Mouse (Mus musculus) left cerebral cortex, postnatal 36 days (tissue): Measurements from ENCODE around the gene Cacna2d4. TPM values are rescaled to one million over a fixed set of nuclear protein-coding genes. Genes with fewer than 3 reads are reported as not detected.

Source experiments
- DNase-seq, 2 experiments: peaks; one replicate each; pipeline ENCODE4 v3.0.0; 2021 to 2022; ENCODE audit warnings: low spot score in 2 of 2, mixed read lengths in 1 of 2
- intact Hi-C: fragments of 180-260 bp; cut with DNase I; formaldehyde crosslinking; loops from one replicate; pipeline ENCODE4 v1.15.1; 2025
- total RNA-seq, 2 experiments: library from RNA; stranded (reverse); gene quantifications; 2 replicates each; pipeline ENCODE4 v1.2.3; 2021

Cacna2d4 gene
- total RNA-seq, 2 experiments from 2014 or later, result 2.2 to 2.5 TPM

- no peak for DNase-seq
- intact Hi-C loops, result no loop called here
Measured at GRCm38 (mm10) chr6:119276713-119277112, 40.4 kb downstream of the Cacna2d4 start.

- peak; percentile 65 to 68 for DNase-seq
- intact Hi-C loops, result loop anchor here (5.0 kb wide), 2 partner anchors 47 to 67 kb away; no protein-coding TSS in a partner anchor
Measured at GRCm38 (mm10) chr6:119280761-119281160, 44.4 kb downstream of the Cacna2d4 start.

DNA sequence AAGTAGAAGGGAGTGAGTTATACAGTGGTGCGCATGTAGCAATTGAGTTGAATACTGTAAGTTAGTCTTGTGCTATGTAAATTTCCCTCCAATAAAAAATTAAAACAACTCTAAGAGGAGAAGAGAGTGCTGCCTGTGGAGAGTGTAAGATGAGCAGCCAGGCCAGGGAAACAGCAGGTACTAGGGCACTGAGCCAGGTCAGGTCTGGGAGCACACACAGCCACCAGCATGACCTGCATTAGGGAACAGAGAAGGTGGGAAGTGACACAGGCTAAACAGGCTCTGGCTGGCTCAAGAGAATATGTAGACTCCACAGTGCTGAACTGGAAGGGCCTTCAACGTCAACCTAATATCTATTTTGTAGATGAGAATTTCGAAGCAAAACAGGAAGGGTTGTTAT, 65.0 kb downstream of the Cacna2d4 start:
- intact Hi-C loops, result no loop called here
- DNase-seq, result no peak

GRCm38 (mm10) chr6:119303331-119303730, 67.0 kb downstream of the Cacna2d4 start:
- intact Hi-C loops, result no loop called here
- DNase-seq, result no peak

GRCm38 (mm10) chr6:119307867-119308413, 71.6 kb downstream of the Cacna2d4 start:
- DNase-seq, result no peak

GRCm38 (mm10) chr6:119310176-119310575, 73.8 kb downstream of the Cacna2d4 start:
- DNase-seq, result peak; percentile 75 to 84
- intact Hi-C loops, result no loop called here

More at GRCm38 (mm10) chr6:119307867-119308413, 71.6 kb downstream of the Cacna2d4 start:
- intact Hi-C loops, result no loop called here

- DNase-seq, result no peak
- intact Hi-C loops, result no loop called here
Measured at GRCm38 (mm10) chr6:119312381-119312780, 76.1 kb downstream of the Cacna2d4 start.

GRCm38 (mm10) chr6:119313096-119313495, 76.8 kb downstream of the Cacna2d4 start:
- DNase-seq, result no peak
- intact Hi-C loops, result loop anchor here (1.0 kb wide), 1 partner anchor 16 kb away; no protein-coding TSS in a partner anchor

- no peak for DNase-seq
- intact Hi-C loops, result loop anchor here (1.0 kb wide), 1 partner anchor 16 kb away; no protein-coding TSS in a partner anchor
Measured at GRCm38 (mm10) chr6:119313588-119314375, 77.5 kb downstream of the Cacna2d4 start.

- DNase-seq, result peak in 1 of 2 experiments; percentile 46
- intact Hi-C loops, result loop anchor here (5.0 kb wide), 1 partner anchor 78 kb away; the partner anchor contains the start of gene Cacna2d4
Measured at GRCm38 (mm10) chr6:119314751-119315476, 78.6 kb downstream of the Cacna2d4 start.

GRCm38 (mm10) chr6:119318732-119319131, 82.4 kb downstream of the Cacna2d4 start:
- intact Hi-C loops, result loop anchor here (5.0 kb wide), 1 partner anchor 81 kb away; the partner anchor contains the start of gene Cacna2d4
- no peak for DNase-seq

GRCm38 (mm10) chr6:119319358-119319757, 83.0 kb downstream of the Cacna2d4 start:
- DNase-seq, result no peak
- intact Hi-C loops, result loop anchor here (5.0 kb wide), 1 partner anchor 82 kb away; the partner anchor contains the start of gene Cacna2d4

DNA sequence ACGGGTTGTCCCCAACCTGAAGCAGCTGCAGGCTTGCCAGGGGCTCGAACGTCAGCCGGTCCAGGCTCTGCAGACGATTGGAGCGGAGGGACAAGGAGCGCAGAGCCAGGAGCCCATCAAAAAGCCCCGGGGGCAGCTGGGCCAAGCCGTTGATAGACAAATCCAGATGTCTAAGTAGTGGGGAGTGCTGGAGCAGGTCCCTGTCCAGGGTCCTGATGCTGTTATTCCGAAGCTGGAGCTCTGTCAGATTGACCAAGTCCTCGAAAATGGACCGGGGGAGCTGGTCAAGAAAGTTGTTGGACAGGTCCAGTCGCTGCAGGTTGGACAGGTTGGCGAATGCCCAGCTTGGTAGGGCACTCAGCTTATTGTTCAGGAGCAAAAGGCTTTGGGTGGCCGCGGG, 84.2 kb downstream of the Cacna2d4 start:
- DNase-seq, result no peak
- intact Hi-C loops, result no loop called here

DNA sequence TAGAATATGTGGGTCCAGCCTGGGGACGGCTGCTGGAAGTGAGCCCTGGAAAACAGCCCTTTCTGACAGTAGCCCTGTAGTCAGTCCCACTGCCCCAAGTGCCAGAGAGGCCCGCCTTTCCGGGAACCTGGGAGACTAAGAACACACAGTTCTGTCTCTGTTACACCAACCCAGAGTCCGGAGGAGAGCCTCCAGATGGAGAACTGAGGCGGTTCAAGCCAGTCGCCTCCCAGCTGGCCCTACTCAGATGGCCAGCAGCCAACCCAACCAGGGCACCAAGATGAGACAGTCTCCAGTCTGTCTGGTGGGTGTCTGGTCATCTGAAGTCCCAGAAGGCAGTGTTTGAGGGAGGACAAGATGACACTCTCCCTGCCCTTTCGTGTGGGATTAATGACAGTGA, 85.4 kb downstream of the Cacna2d4 start:
- intact Hi-C loops, result no loop called here
- peak in 1 of 2 experiments; percentile 38 for DNase-seq

- no peak for DNase-seq
Measured at GRCm38 (mm10) chr6:119324776-119325175, 88.5 kb downstream of the Cacna2d4 start.

DNA sequence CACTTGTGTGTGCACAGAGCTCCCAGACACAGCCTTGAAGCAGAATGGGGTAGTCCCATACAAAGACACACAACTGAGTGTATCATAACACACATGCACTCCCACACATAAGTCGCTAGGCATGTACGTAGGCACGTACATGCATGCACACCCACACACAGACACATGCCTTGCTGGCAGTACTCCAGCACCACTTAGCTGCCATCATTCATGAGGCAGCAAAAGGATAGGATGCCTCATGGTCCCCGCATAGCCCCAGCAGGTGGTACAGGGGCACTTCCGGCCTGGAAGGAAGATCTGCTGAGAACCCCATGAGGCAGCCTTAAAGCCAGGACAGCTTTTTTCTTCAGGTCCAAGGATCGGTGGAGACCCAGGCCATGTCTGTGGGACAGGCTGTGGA, 89.7 kb downstream of the Cacna2d4 start:
- DNase-seq, result no peak
- intact Hi-C loops, result loop anchor here (5.0 kb wide), 1 partner anchor 44 kb away; no protein-coding TSS in a partner anchor

More at GRCm38 (mm10) chr6:119324776-119325175, 88.5 kb downstream of the Cacna2d4 start:
- intact Hi-C loops, result loop anchor here (5.0 kb wide), 1 partner anchor 42 kb away; no protein-coding TSS in a partner anchor

- no peak for DNase-seq
- intact Hi-C loops, result loop anchor here (5.0 kb wide), 1 partner anchor 44 kb away; no protein-coding TSS in a partner anchor
Measured at GRCm38 (mm10) chr6:119326541-119326940, 90.2 kb downstream of the Cacna2d4 start.

DNA sequence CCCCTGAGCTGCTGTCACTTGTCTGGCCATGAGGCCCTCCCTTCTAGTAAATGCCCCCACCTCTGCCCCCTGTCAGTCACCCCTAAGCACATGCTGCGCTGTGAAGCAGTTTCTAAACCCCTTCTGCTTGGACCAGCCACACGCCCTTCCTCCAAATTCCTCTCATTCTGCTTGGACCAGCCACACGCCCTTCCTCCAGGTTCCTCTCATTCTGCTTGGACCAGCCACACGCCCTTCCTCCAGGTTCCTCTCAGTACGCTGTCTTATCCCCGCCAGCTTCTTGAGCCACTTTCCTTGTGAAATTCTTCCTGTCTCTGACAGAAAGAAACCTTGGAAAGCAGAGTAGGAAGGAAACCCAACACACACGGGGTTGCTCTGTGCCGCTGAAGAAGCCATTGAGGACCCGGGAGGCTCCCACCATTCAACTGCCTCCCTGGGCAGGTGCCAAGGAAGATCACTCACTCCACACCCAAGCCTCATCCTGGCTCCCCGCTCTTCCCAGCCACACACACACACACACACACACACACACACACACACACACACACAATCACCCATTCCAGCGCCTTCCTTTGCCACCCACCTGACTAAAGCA, 92.3 kb downstream of the Cacna2d4 start:
- intact Hi-C loops, result loop anchor here (1.0 to 5.0 kb wide), 2 partner anchors 15 to 46 kb away; no protein-coding TSS in a partner anchor
- DNase-seq, result peak in 1 of 2 experiments; percentile 45

DNA sequence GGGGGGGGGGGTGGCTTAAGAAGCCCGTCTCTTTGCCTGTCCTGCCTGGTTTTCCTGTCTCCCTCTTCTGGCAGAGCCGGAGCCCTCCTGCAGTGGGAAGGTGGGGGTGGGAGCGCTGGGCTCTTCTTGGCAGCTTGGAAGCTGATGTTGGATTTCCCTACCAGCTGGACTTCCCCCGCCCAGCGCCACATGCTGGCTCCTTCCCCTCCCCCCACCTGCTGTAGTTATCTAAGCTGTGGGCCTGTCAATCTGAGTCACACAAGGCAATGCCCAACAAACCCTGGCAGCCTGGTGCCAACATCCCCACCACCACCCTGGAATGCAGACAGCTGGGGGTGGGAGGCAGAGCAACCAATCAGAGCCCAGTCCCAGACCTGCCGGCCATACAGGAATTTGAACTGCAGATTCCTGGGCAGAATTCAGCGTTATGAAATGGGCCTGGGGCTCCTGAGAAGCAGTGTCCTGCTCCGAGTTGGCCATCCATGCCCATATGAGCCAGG, 92.9 kb downstream of the Cacna2d4 start:
- DNase-seq, result peak; percentile 87 to 88
- intact Hi-C loops, result loop anchor here (1.0 to 5.0 kb wide), 2 partner anchors 16 to 47 kb away; no protein-coding TSS in a partner anchor
